Mouse (Mus musculus): ENCODE data around the gene Tmem252. TPM values are rescaled to one million over a fixed set of nuclear protein-coding genes. Genes with fewer than 3 reads are reported as not detected.

Gene Tmem252
- polyA plus RNA-seq, 1 experiment from 2014 or later: 14.5 TPM

- Histone ChIP-seq H3K4me2 (replicated peaks; ENCODE audit: low read depth, low read length) (no peak overlapping the region), H3K27me3 (ENCODE audit: control insufficient read depth, insufficient read depth, low read length) (no peaks in the 10 kb centered on the region), H3K4me3 (ENCODE audit: low read depth, low read length) (no peak overlapping the region), H3K4me1 (ENCODE audit: control insufficient read depth, insufficient read depth, low read length) (no peaks in the 10 kb centered on the region), H3K36me3 (ENCODE audit: control insufficient read depth, insufficient read depth, low read length) (no peaks in the 10 kb centered on the region), H3K27ac (ENCODE audit: low read length) (no peak overlapping the region), H3K9ac (replicated peaks; ENCODE audit: low read depth, low read length) (no peak overlapping the region), H3K9me3 (ENCODE audit: control insufficient read depth, low read depth, low read length) (no peaks in the 10 kb centered on the region)
- 56% methylated on average over 3 of the region's 3 CpGs for WGBS
- ATAC-seq (ENCODE audit: insufficient number of reproducible peaks, insufficient read depth, low FRiP score, low read depth): no peak
Measured at GRCm38 (mm10) chr19:24671571-24671970, 2.2 kb upstream of the Tmem252 start.

- H3K4me1 ChIP-seq (ENCODE audit: control insufficient read depth, insufficient read depth, low read length): no peaks in the 10 kb centered on the region
- no peak overlapping the region for H3K27ac ChIP-seq (ENCODE audit: low read length)
- H3K4me2 ChIP-seq (replicated peaks; ENCODE audit: low read depth, low read length): no peak overlapping the region
- no peaks in the 10 kb centered on the region for H3K27me3 ChIP-seq (ENCODE audit: control insufficient read depth, insufficient read depth, low read length)
- 50% methylated on average over 10 of the region's 10 CpGs for WGBS
- no peaks in the 10 kb centered on the region for H3K9me3 ChIP-seq (ENCODE audit: control insufficient read depth, low read depth, low read length)
- H3K4me3 ChIP-seq (ENCODE audit: low read depth, low read length): no peak overlapping the region
- no peak overlapping the region for H3K9ac ChIP-seq (replicated peaks; ENCODE audit: low read depth, low read length)
- no peak for ATAC-seq (ENCODE audit: insufficient number of reproducible peaks, insufficient read depth, low FRiP score, low read depth)
- no peaks in the 10 kb centered on the region for H3K36me3 ChIP-seq (ENCODE audit: control insufficient read depth, insufficient read depth, low read length)
Measured at GRCm38 (mm10) chr19:24672366-24672960, 1.3 kb upstream of the Tmem252 start.

GRCm38 (mm10) chr19:24673331-24673730 is 477 bp upstream of the Tmem252 start:
- no peak overlapping the region for H3K27ac ChIP-seq (ENCODE audit: low read length)
- H3K36me3 ChIP-seq (ENCODE audit: control insufficient read depth, insufficient read depth, low read length): no peaks in the 10 kb centered on the region
- 78% methylated on average over 10 of the region's 10 CpGs for WGBS
- H3K9me3 ChIP-seq (ENCODE audit: control insufficient read depth, low read depth, low read length): no peaks in the 10 kb centered on the region
- H3K27me3 ChIP-seq (ENCODE audit: control insufficient read depth, insufficient read depth, low read length): no peaks in the 10 kb centered on the region
- H3K4me3 ChIP-seq (ENCODE audit: low read depth, low read length): no peak overlapping the region
- H3K4me2 ChIP-seq (replicated peaks; ENCODE audit: low read depth, low read length): no peak overlapping the region
- no peak overlapping the region for H3K9ac ChIP-seq (replicated peaks; ENCODE audit: low read depth, low read length)
- H3K4me1 ChIP-seq (ENCODE audit: control insufficient read depth, insufficient read depth, low read length): no peaks in the 10 kb centered on the region
- ATAC-seq (ENCODE audit: insufficient number of reproducible peaks, insufficient read depth, low FRiP score, low read depth): no peak

- Histone ChIP-seq H3K36me3 (ENCODE audit: control insufficient read depth, insufficient read depth, low read length) (no peaks in the 10 kb centered on the region), H3K9me3 (ENCODE audit: control insufficient read depth, low read depth, low read length) (no peaks in the 10 kb centered on the region), H3K9ac (replicated peaks; ENCODE audit: low read depth, low read length) (no peak overlapping the region), H3K4me1 (ENCODE audit: control insufficient read depth, insufficient read depth, low read length) (no peaks in the 10 kb centered on the region), H3K4me3 (ENCODE audit: low read depth, low read length) (no peak overlapping the region), H3K27ac (ENCODE audit: low read length) (no peak overlapping the region), H3K4me2 (replicated peaks; ENCODE audit: low read depth, low read length) (no peak overlapping the region), H3K27me3 (ENCODE audit: control insufficient read depth, insufficient read depth, low read length) (no peaks in the 10 kb centered on the region)
- 84% methylated on average over 7 of the region's 7 CpGs for WGBS
- no peak for ATAC-seq (ENCODE audit: insufficient number of reproducible peaks, insufficient read depth, low FRiP score, low read depth)
Measured at GRCm38 (mm10) chr19:24676429-24676828, 2.6 kb downstream of the Tmem252 start.

- Histone ChIP-seq H3K9me3 (ENCODE audit: control insufficient read depth, low read depth, low read length) (no peaks in the 10 kb centered on the region), H3K27me3 (ENCODE audit: control insufficient read depth, insufficient read depth, low read length) (no peaks in the 10 kb centered on the region), H3K9ac (replicated peaks; ENCODE audit: low read depth, low read length) (no peak overlapping the region), H3K4me1 (ENCODE audit: control insufficient read depth, insufficient read depth, low read length) (no peaks in the 10 kb centered on the region), H3K4me3 (ENCODE audit: low read depth, low read length) (no peak overlapping the region), H3K36me3 (ENCODE audit: control insufficient read depth, insufficient read depth, low read length) (no peaks in the 10 kb centered on the region), H3K4me2 (replicated peaks; ENCODE audit: low read depth, low read length) (no peak overlapping the region), H3K27ac (ENCODE audit: low read length) (no peak overlapping the region)
- ATAC-seq (ENCODE audit: insufficient number of reproducible peaks, insufficient read depth, low FRiP score, low read depth): no peak
- WGBS: 57% methylated on average over 8 of the region's 8 CpGs
Measured at GRCm38 (mm10) chr19:24677242-24677984, 3.6 kb downstream of the Tmem252 start.

- ATAC-seq (ENCODE audit: insufficient number of reproducible peaks, insufficient read depth, low FRiP score, low read depth): no peak
- Histone ChIP-seq H3K27me3 (ENCODE audit: control insufficient read depth, insufficient read depth, low read length) (no peaks in the 10 kb centered on the region), H3K9me3 (ENCODE audit: control insufficient read depth, low read depth, low read length) (no peaks in the 10 kb centered on the region), H3K27ac (ENCODE audit: low read length) (no peak overlapping the region), H3K4me3 (ENCODE audit: low read depth, low read length) (no peak overlapping the region), H3K36me3 (ENCODE audit: control insufficient read depth, insufficient read depth, low read length) (no peaks in the 10 kb centered on the region), H3K4me1 (ENCODE audit: control insufficient read depth, insufficient read depth, low read length) (no peaks in the 10 kb centered on the region; the same call in 1 of the 2 replicates), H3K9ac (replicated peaks; ENCODE audit: low read depth, low read length) (no peak overlapping the region), H3K4me2 (replicated peaks; ENCODE audit: low read depth, low read length) (no peak overlapping the region)
- 57% methylated on average over 12 of the region's 12 CpGs for WGBS
Measured at GRCm38 (mm10) chr19:24683016-24683720, 9.4 kb downstream of the Tmem252 start.

- 83% methylated on average over 10 of the region's 10 CpGs for WGBS
- no peak for ATAC-seq (ENCODE audit: insufficient number of reproducible peaks, insufficient read depth, low FRiP score, low read depth)
- H3K27me3 ChIP-seq (ENCODE audit: control insufficient read depth, insufficient read depth, low read length): no peaks in the 10 kb centered on the region
Measured at GRCm38 (mm10) chr19:24686411-24686810, 12.6 kb downstream of the Tmem252 start.

GRCm38 (mm10) chr19:24688327-24688726 is 14.5 kb downstream of the Tmem252 start:
- Histone ChIP-seq H3K9ac (replicated peaks; ENCODE audit: low read depth, low read length) (no peak overlapping the region), H3K27ac (ENCODE audit: low read length) (no peak overlapping the region), H3K9me3 (ENCODE audit: control insufficient read depth, low read depth, low read length) (no peaks in the 10 kb centered on the region), H3K27me3 (ENCODE audit: control insufficient read depth, insufficient read depth, low read length) (no peaks in the 10 kb centered on the region), H3K36me3 (ENCODE audit: control insufficient read depth, insufficient read depth, low read length) (peaks cover 2% of the 10 kb centered on the region; the same call in 1 of the 2 replicates), H3K4me2 (replicated peaks; ENCODE audit: low read depth, low read length) (no peak overlapping the region), H3K4me3 (ENCODE audit: low read depth, low read length) (no peak overlapping the region), H3K4me1 (ENCODE audit: control insufficient read depth, insufficient read depth, low read length) (no peaks in the 10 kb centered on the region; the same call in 1 of the 2 replicates)
- WGBS: 76% methylated on average over 6 of the region's 6 CpGs
- ATAC-seq (ENCODE audit: insufficient number of reproducible peaks, insufficient read depth, low FRiP score, low read depth): no peak

More at GRCm38 (mm10) chr19:24686411-24686810, 12.6 kb downstream of the Tmem252 start:
- Histone ChIP-seq H3K9me3 (ENCODE audit: control insufficient read depth, low read depth, low read length) (no peaks in the 10 kb centered on the region), H3K4me1 (ENCODE audit: control insufficient read depth, insufficient read depth, low read length) (no peaks in the 10 kb centered on the region; the same call in 1 of the 2 replicates), H3K4me2 (replicated peaks; ENCODE audit: low read depth, low read length) (no peak overlapping the region), H3K4me3 (ENCODE audit: low read depth, low read length) (no peak overlapping the region), H3K27ac (ENCODE audit: low read length) (no peak overlapping the region), H3K9ac (replicated peaks; ENCODE audit: low read depth, low read length) (no peak overlapping the region), H3K36me3 (ENCODE audit: control insufficient read depth, insufficient read depth, low read length) (no peaks in the 10 kb centered on the region)

Measured in stomach, embryonic 14.5 days (tissue).